Mouse (Mus musculus) testis, postnatal 10 days (tissue): ENCODE data around the gene Foxq1.

Source experiments
- DNase-seq: peaks from one replicate; pipeline ENCODE4 v3.0.0; 2021; ENCODE audit warnings: low spot score

The Foxq1 gene

GRCm38 (mm10) chr13:31555834-31556233 is at the start of gene Foxq1:
Foxq1 (plus strand) TSS chr13:31556134.
- no peak for DNase-seq

DNA sequence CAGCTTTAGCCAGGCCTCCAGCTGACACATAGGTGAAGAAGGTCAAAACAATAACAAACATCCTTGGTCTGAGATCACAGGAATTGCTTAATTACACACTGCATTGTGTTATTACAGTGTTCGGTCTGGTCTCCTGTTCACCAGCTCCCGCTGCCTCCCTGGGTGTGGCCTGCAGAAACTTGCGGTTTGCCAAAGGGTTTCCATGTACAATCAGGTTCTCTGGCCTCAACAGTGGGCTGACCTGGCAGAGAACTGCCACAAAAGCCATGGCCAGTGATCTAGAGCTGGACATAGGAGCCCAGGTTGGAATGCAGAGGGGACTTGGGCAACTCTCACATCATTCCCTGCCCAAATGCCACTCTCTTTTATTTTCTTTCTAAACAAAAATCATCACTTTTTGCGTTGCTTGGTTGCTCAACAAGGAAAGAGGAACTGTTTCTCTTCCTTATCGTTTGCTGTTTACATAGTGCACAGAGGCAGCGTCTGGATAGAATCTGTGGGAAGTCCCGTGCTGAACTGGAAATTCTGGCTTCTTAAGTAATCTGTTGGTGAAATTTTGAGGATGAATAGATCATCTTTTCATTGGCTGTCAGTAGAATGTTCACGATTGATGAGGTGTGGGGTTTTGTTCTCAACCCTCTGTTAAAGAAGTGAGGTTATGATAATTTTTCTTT is 49.3 kb upstream of the Foxq1 start:
- DNase-seq: no peak

GRCm38 (mm10) chr13:31515261-31515660 is 40.7 kb upstream of the Foxq1 start:
- DNase-seq: no peak

DNA sequence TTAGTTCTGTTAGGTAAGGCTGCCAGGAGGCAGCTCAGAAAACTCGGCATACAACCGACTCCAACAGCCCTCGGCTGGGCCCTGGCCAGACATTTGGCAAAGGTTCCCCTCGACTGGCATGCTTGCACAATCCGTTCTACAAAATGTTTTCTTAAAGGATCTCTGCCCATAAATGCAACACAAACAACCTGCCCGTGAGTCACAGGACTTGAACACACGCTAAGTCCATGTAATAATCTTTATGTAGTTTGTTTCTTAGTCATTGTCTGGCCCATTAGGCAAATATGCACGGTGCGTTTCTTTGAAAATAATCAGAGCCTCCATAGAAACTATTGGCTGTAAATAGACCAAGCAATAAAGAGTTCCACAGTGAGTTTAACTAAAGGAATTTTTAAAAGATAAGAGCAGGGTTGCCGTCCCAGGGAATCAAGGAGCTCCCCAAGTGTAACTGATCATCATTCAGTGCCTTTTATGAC is 37.5 kb upstream of the Foxq1 start:
- peak; percentile 45 for DNase-seq

- DNase-seq: no peak
Measured at GRCm38 (mm10) chr13:31518971-31519370, 37.0 kb upstream of the Foxq1 start.

- DNase-seq: peak; percentile 51
Measured at GRCm38 (mm10) chr13:31524976-31525375, 31.0 kb upstream of the Foxq1 start.

DNA sequence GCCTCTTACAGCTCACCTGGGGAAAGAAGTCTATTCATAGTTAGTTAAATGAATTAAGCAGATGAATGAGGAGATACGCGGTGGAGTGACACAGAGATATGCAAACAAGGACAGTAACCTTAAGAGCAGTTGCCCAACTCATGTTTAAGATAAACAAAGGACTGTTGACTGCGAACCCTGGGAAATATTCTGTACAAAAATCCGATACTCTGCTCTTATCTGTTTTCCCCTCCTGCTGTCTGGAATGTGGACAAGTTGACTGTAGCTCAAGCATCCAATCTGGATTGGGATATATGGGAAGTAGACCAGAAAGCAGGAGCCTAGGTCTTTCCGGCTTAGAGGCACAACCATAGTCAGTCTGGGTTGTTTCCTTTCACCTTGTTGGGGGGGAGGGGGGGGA is 24.7 kb upstream of the Foxq1 start:
- DNase-seq: no peak

GRCm38 (mm10) chr13:31531651-31532061 is 24.3 kb upstream of the Foxq1 start:
- no peak for DNase-seq

- DNase-seq: no peak
Measured at GRCm38 (mm10) chr13:31534726-31535125, 21.2 kb upstream of the Foxq1 start.

DNA sequence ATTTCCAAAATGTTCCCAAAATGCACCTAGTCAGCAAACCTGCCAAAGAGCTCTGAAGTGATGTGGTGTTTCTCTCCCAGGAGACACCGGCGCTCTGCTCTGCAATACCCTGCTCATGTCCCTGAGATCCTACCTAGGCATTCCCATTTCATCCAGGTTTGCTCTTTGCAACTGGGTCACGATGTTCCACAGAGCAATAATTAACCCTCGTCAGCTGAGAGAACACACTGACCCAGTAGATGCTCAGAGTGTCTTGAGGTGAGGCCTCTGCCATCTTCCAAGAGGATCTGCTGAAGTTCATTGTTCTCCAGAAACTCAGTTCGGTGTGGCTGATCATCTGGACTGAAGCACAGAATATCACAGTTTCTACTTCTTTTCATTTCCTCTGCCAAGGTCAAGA is 12.9 kb upstream of the Foxq1 start:
- no peak for DNase-seq

GRCm38 (mm10) chr13:31546784-31547183 is 9.2 kb upstream of the Foxq1 start:
- no peak for DNase-seq

DNA sequence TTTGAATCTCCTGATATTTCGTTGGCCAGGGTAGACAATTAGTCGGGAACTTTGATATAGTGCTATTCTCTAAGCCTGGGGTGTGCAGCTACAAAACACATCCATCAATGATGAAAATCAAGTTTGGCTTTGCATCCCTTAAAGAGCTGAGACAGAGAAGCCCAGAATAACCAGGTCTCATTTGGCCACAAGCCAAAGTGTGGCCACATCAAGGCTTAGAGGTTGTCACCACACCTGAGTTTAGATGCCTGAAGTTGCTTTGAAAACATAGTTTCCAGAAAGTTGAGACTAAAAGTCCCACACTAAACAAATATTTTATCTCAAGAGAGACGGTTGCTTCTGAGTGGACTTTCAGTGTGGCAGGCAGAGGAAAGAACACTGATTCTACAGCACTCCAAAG is 8.7 kb upstream of the Foxq1 start:
- DNase-seq: no peak

GRCm38 (mm10) chr13:31547610-31548009 is 8.3 kb upstream of the Foxq1 start:
- no peak for DNase-seq

GRCm38 (mm10) chr13:31556964-31557767 is 1.2 kb downstream of the Foxq1 start:
- no peak for DNase-seq

DNA sequence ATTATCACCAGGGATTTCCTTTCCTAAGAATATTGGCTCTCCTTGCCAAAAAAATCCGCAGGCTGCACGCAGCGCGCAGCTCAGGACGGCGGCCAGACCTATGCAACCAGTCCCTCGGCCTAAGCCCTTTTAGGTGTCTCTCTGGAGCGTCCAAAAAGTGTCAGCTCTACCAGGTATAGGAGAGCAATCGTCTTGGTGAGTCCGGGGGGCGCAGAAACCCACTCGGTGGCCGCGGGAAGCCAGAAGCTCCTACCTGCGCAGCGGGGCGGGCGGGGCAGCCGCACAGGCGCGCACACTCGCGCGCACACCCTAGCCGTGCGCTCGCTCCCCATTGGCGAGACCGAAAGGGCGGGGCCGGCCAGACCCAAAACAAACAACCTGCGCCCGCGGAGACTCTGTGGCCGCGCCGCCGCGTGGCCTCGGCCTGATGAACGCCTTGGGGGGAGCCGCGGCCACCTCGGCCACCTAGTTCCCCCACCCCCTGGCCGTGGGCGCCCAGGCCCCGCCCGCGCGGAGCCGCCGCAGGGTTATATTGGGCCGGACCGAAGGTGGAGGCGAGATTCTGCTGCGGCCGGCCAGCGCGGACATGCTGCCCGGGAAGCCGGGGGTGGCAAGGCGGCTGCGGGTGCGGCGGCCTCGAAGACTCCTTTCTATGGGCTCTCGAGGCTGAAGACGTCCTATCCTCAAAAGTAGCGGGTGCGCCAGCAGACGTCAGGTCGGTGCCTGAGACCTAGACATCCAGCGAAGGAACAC is 2.0 kb downstream of the Foxq1 start:
- peak; percentile 78 for DNase-seq

GRCm38 (mm10) chr13:31558521-31559418 is 2.8 kb downstream of the Foxq1 start, which contains the start of gene A530084C06Rik:
A530084C06Rik (minus strand) TSS chr13:31559333.
- peak; percentile 66 for DNase-seq

- DNase-seq: peak; percentile 82
Measured at GRCm38 (mm10) chr13:31559419-31560144, 3.6 kb downstream of the Foxq1 start.

DNA sequence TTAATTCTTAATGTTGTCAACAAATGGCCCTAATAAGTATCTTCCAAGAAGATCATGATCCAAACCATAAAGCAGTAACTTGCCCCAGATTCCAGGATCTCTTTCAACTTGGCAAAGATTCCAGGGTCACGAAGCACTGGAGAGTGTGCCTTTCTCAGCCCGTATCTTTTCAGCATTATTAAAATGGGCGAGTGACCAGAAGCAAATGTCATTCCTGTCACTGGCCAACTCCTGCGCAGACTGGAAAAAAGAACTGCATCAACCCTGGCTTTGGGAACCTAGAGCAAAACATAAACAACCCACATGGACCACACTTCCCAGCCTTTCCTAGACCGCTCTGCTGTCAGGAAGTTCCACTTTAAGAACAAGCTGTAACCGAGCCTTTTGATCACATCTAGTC is 8.5 kb downstream of the Foxq1 start:
- no peak for DNase-seq

GRCm38 (mm10) chr13:31567099-31567498 is 11.2 kb downstream of the Foxq1 start:
- DNase-seq: no peak

- no peak for DNase-seq
Measured at GRCm38 (mm10) chr13:31567617-31568294, 11.8 kb downstream of the Foxq1 start.
